Mouse (Mus musculus) liver, embryonic 15.5 days (tissue): Measurements from ENCODE around the gene Gm45713. TPM values are rescaled to one million over a fixed set of nuclear protein-coding genes. Genes with fewer than 3 reads are reported as not detected.

ENCODE experiments used
- ATAC-seq: fragments of 200-750 bp; cut with Nextera tagmentation; 2 replicates; pipeline ENCODE4 v1.8.0; 2017; ENCODE audit warnings: moderate number of reproducible peaks, mild to moderate bottlenecking, moderate library complexity; ENCODE audit not compliant: insufficient read depth
- H3K27ac ChIP-seq: fragments of 300-500 bp; sonication (generic); replicated peaks from 2 replicates; pipeline ENCODE4 v1.5.1; 2015; ENCODE audit warnings: mild to moderate bottlenecking, inconsistent platforms
- H3K27me3 ChIP-seq: fragments of 300-500 bp; sonication (generic); 2 replicates; pipeline ENCODE4 v1.6.1; 2015; ENCODE audit warnings: mild to moderate bottlenecking, inconsistent platforms
- H3K36me3 ChIP-seq: fragments of 300-500 bp; sonication (generic); replicated peaks from 2 replicates; pipeline ENCODE4 v1.6.1; 2015; ENCODE audit warnings: moderate library complexity, mild to moderate bottlenecking, inconsistent platforms
- H3K4me1 ChIP-seq: fragments of 300-500 bp; sonication (generic); replicated peaks from 2 replicates; pipeline ENCODE4 v1.6.1; 2015; ENCODE audit warnings: inconsistent platforms
- H3K4me2 ChIP-seq: fragments of 300-500 bp; sonication (generic); 2 replicates; pipeline ENCODE4 v1.6.1; 2015; ENCODE audit warnings: moderate library complexity, mild to moderate bottlenecking, inconsistent platforms
- H3K4me3 ChIP-seq: fragments of 300-500 bp; sonication (generic); replicated peaks from 2 replicates; pipeline ENCODE4 v1.5.1; 2015; ENCODE audit warnings: mild to moderate bottlenecking, inconsistent platforms
- H3K9ac ChIP-seq: fragments of 300-500 bp; sonication (generic); 2 replicates; pipeline ENCODE4 v1.6.1; 2015; ENCODE audit warnings: moderate library complexity, mild to moderate bottlenecking, inconsistent platforms
- H3K9me3 ChIP-seq: fragments of 300-500 bp; sonication (generic); replicated peaks from 2 replicates; pipeline ENCODE4 v1.6.1; 2016; ENCODE audit warnings: inconsistent platforms
- WGBS: fragments of 180-500 bp; shearing (Covaris S2); methylation state at CpG from one replicate; pipeline ENCODE4 v1.1.7; 2015; ENCODE audit warnings: mixed read lengths; ENCODE audit not compliant: insufficient replicate concordance; 5-methylcytosine and 5-hydroxymethylcytosine counted together
- polyA plus RNA-seq: library from polyadenylated mRNA; unstranded; fragments of >200 nt; fragmentation: Nextera tagmentation; extraction: Ambion mirVana; gene quantifications from 2 replicates; pipeline ENCODE4 v1.2.1, GENCODE M21; 2015

Gm45713 gene
- polyA plus RNA-seq, 1 experiment from 2014 or later, result not detected

DNA sequence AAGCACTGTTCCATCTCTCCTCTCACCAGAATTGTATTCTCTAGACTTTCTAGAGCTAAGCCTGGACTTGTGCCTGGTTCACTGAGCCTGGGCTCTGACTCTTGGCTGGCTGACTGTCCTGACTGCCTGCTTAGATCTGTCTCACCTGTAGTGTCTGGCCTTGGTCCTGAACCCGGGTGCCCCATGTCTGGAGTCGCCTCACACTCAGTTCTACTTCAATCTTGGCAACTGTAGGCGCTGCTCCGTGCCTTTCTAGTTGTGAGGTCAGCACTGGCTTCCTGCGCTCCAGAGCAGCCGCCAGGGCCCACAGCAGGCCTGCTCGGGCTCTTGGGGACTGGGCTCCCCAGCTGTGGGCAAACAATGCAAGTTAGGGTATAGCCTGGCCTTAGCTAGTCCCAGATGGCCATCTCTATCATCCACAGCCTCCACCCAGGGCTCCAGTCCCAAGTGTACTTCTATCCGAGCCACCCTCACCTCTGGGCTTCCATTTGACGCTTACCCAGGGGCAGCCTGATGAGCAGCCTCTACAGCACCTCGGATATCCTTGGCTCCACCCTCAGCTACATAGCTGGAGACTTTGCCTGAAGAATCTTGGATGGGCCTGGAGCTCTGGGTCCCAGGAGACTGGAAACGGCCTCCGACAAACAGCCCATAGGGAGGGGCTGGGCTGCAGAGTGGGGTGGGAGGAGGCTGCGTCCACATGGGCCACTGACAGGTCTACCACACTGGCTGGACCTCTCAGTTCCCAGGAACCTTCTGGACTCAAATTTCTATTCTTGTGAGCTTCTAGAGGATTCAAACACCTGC is 8.5 kb upstream of the Gm45713 start:
- H3K4me3 ChIP-seq, result no peak overlapping the region
- H3K27me3 ChIP-seq, result no peaks in the 10 kb centered on the region
- H3K27ac ChIP-seq, result no peak overlapping the region
- H3K4me1 ChIP-seq, result peaks cover 17% of the 10 kb centered on the region; the same call in 1 of the 2 replicates
- H3K36me3 ChIP-seq, result peaks cover 49% of the 10 kb centered on the region
- no peak overlapping the region for H3K4me2 ChIP-seq
- WGBS, result 77% methylated on average over 13 of the region's 13 CpGs
- no peak overlapping the region for H3K9ac ChIP-seq
- ATAC-seq, result no peak
- no peaks in the 10 kb centered on the region for H3K9me3 ChIP-seq

DNA sequence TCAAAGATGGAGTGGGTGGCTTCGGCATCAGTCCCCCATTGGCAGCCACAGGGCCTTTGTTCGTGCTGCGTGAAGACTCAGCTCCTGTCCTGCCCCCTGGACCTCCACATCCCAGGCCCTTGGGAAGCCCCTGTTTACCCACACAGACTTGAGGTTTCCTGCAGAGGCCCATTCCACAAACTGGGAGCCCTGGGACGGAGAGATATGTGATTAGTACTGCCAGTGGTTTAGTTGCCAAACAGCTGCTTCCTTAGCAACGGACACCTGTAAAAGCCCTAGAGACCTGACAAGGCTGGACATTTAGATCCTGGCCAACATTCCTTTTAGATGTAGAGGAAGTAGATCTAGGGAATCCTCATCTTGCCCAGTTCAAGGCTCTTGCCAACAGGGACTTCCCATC is 5.9 kb upstream of the Gm45713 start:
- ATAC-seq, result no peak
- H3K4me2 ChIP-seq, result no peak overlapping the region
- no peak overlapping the region for H3K27ac ChIP-seq
- H3K36me3 ChIP-seq, result peaks cover 48% of the 10 kb centered on the region
- H3K27me3 ChIP-seq, result no peaks in the 10 kb centered on the region
- no peak overlapping the region for H3K9ac ChIP-seq
- peaks cover 26% of the 10 kb centered on the region for H3K4me1 ChIP-seq
- H3K4me3 ChIP-seq, result no peak overlapping the region
- WGBS, result 76% methylated on average over 5 of the region's 5 CpGs
- no peaks in the 10 kb centered on the region for H3K9me3 ChIP-seq

DNA sequence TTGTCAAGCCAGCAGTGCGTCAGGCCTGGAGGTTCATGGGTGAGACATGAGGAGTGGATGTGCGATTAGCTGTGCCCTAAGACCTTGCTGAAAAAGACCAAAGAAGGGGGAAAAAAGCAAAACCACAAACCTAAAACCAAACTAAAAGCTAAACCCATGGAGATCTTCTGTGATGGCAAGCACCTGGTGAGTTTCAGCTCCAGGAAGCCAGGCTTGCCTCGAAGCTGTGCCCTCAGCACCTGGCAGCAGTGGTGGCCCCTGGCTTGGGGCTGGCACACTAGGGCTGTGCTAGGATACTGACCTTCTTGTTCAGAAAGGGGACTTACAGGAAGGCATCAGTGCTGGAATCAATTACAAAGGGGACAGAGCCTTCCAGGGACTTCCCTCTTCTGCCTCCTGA is 5.3 kb upstream of the Gm45713 start:
- H3K36me3 ChIP-seq, result peaks cover 42% of the 10 kb centered on the region
- no peak for ATAC-seq
- H3K27me3 ChIP-seq, result no peaks in the 10 kb centered on the region
- H3K4me2 ChIP-seq, result no peak overlapping the region
- H3K9ac ChIP-seq, result no peak overlapping the region
- peaks cover 32% of the 10 kb centered on the region for H3K4me1 ChIP-seq
- WGBS, result 83% methylated on average over 3 of the region's 3 CpGs
- no peak overlapping the region for H3K4me3 ChIP-seq
- no peaks in the 10 kb centered on the region for H3K9me3 ChIP-seq
- H3K27ac ChIP-seq, result no peak overlapping the region

DNA sequence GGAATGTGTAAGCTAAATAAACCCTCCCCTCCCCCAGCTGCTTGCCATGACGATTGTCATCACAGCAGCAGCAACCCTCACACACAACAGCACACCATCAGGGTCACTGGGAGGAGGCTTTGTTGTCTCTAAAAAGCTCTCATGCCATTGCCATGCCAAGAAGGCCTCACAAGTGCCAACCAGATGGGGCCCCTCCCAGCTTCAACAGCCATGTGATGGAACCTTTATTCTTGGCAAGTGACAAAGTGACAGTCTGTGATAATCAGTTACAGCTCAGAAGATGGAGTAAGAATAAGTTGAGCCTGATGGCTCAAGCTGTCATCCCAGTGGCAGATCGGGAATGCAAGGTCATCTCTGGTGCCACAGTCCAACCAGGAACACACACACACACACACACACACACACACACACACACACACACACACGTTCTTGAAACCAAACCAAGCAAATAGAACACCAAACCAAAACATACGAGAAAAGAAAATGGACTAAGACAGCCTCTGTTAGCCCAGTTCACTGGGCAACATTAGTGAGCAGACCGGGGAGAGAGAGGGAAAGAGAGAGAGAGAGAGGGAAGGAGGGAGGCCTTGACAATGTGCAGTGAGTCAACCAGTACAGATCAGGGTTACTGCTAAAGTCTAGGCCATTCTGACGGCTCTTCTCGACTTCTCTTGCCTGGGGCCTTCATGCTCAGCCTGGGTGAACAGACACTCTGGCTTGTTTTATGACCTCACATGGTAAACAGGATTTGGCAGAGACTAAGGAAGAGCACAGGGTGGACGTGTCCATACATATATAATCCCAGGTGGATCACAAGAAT is 4.1 kb upstream of the Gm45713 start:
- Histone ChIP-seq H3K27ac (no peak overlapping the region; the same call in 1 of the 2 replicates), H3K9me3 (no peaks in the 10 kb centered on the region), H3K4me1 (peaks cover 41% of the 10 kb centered on the region), H3K4me2 (no peak overlapping the region), H3K4me3 (no peak overlapping the region), H3K36me3 (peaks cover 31% of the 10 kb centered on the region), H3K27me3 (no peaks in the 10 kb centered on the region), H3K9ac (no peak overlapping the region)
- ATAC-seq, result no peak
- WGBS, result 63% methylated on average over 8 of the region's 8 CpGs

DNA sequence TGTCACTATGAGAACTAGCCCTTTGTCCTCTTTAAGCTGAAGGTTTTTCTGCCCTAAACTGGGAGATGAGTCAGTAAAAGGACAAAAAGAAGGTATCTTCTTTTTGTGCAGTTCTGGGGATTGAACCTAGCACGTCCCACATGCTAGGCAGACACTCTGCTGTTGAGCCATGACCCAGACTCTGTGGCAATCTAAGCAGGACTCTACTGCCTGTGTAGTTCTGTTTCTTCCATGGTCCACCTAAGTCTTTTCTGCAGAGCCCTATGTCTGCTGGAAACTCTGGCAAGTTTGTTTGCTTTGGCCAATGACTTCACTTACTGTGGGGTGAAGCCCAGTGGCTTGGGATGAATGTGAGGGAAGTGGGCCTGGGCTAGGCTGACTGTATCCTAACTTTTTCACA is 2.4 kb upstream of the Gm45713 start:
- Histone ChIP-seq H3K9ac (no peak overlapping the region), H3K27ac (0 out of 2 replicates have a peak overlapping the region, but pooled peaks have one; percentile 79), H3K36me3 (peaks cover 20% of the 10 kb centered on the region), H3K9me3 (no peaks in the 10 kb centered on the region), H3K27me3 (no peaks in the 10 kb centered on the region), H3K4me2 (no peak overlapping the region), H3K4me3 (no peak overlapping the region), H3K4me1 (peaks cover 56% of the 10 kb centered on the region)
- WGBS, result 59% methylated on average over 1 of the region's 1 CpGs
- no peak for ATAC-seq

DNA sequence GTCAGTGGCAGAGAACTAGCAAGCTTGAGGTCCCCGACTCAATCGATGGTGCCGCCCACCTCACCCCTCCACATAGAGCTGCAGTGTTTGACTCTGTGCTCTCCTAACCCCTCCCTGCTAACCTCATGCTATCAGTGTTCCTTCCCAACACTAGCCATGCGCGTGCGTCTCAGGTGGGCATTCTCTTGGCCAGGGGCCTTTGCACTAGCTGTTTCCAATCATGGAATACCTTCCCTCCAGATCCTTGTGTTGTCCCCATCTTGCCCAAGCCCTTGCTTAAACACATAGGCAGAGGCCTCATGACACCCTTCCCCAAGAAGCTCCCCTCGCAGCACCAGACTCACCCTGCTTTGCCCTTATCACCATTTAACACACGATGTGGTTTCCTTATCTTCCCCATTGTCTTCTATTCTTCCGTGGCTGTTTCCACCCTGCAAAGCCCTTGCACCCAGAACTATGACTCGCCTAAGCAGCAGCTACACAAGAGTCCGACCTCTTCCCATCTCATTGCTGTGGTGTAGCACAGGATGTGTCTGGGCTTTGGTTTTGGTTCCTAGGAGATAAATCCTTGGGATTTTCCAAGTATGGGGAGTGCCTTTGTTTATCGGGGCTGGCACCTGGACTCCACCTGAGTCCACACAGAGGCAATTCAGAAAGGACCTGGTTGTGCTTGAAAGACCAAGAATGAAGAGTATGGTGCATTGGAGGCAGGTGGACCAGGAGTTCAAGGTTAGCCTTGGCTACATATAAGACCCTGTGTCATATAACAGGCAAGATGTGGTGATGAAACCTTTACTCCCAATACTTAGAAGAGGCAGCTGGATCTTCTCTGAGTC is 1.4 kb upstream of the Gm45713 start:
- 12% methylated on average over 12 of the region's 12 CpGs for WGBS
- peaks cover 56% of the 10 kb centered on the region for H3K4me1 ChIP-seq
- 0 out of 2 replicates have a peak overlapping the region, but pooled peaks have one; percentile 12 for H3K4me3 ChIP-seq
- ATAC-seq, result peak; percentile 53
- peak overlapping the region; percentile 95 for H3K4me2 ChIP-seq
- peaks cover 14% of the 10 kb centered on the region for H3K36me3 ChIP-seq
- H3K27me3 ChIP-seq, result no peaks in the 10 kb centered on the region
- peak overlapping the region; percentile 79 for H3K27ac ChIP-seq
- H3K9ac ChIP-seq, result no peak overlapping the region; the same call in 1 of the 2 replicates
- no peaks in the 10 kb centered on the region for H3K9me3 ChIP-seq

DNA sequence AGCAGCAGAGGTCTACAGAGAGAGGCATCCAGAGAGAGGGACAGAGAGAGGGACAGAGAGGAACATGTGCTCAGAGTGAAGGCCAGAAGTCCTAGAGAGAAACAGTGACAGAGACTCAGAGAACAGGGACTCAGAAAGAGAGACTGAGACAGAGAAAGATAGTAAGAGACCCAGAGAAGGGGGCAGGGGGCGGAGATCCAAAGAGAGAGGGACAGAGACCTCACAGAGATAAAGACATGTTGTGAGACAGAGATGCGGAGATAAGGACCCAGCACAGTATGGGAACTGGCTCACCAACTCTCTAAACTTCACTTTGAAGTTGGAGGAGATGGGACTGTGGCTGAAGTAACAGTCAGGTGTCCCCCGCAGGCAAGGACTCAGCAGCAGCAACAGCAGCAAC is 661 bp downstream of the Gm45713 start:
- Histone ChIP-seq H3K4me2 (peak overlapping the region; percentile 95), H3K36me3 (peaks cover 6% of the 10 kb centered on the region), H3K27me3 (no peaks in the 10 kb centered on the region), H3K4me3 (peak overlapping the region; percentile 77), H3K9ac (peak overlapping the region; percentile 76), H3K27ac (peak overlapping the region; percentile 79), H3K4me1 (peaks cover 56% of the 10 kb centered on the region), H3K9me3 (no peaks in the 10 kb centered on the region)
- 27% methylated on average over 3 of the region's 3 CpGs for WGBS
- ATAC-seq, result peak; percentile 6; the same call in 1 of the 2 replicates

DNA sequence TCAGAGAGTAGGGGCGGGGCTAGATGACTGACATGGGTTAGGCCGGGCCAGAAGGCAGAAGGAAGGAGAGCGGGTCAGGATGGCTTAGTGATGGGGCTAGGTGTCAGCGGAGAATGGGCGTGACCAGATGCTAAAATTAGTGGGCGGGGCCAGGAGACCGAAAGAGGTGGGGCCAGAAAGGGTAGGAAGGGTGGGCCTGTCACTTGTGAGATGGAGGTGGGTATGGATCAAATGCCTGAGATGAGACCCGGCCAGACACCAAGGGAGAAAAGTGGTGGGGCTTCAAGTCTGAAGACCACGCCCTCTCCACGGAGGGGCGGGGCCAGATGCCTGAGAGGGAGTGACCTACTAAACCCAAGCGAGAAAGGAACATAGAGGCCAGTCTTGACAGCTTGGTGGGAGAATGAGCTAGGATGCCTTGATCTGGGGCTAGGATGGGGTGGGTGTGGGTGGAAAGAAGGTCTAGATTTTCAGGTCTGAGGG is 1.4 kb downstream of the Gm45713 start:
- ATAC-seq, result peak; percentile 27
- Histone ChIP-seq H3K4me2 (peak overlapping the region; percentile 95), H3K27me3 (no peaks in the 10 kb centered on the region), H3K9ac (peak overlapping the region; percentile 30; the same call in 1 of the 2 replicates), H3K4me1 (peaks cover 60% of the 10 kb centered on the region), H3K36me3 (peaks cover 6% of the 10 kb centered on the region), H3K9me3 (no peaks in the 10 kb centered on the region), H3K4me3 (peak overlapping the region; percentile 77), H3K27ac (peak overlapping the region; percentile 79)
- 5% methylated on average over 12 of the region's 12 CpGs for WGBS

DNA sequence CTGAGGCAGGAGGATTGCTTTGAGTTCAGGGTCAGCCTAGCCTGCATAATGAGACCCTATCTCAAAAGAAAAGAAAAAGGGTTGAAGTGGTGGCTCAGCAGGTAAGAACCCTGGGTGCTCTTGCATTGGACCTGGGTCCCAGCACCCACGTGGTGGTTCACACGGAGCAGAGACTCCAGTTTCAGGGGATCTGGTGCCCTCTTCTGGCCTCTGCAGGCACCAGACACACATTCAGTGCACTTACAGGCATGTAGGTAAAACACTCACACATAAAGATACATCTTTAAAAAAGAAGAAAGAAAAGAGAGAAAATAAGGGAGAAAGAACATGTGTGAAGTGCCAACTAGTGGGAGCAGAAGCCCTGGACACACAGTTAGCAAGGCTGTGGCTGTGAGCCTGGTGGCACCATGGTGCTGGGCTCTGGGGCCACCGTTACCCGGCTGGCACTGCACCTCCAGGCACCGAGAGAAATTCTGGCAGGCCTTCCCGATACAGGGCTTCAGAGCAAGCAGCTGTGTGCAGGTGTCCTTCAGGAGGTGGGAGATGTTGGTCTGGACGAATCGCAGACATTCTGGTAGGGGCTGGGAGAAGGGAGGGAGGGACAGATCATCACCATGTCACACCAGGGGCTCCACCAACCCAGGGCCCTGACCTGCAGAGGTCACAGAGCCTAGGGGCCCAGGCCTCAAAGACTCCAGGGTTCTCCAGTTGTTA is 2.4 kb downstream of the Gm45713 start:
- no peak overlapping the region for H3K4me2 ChIP-seq

DNA sequence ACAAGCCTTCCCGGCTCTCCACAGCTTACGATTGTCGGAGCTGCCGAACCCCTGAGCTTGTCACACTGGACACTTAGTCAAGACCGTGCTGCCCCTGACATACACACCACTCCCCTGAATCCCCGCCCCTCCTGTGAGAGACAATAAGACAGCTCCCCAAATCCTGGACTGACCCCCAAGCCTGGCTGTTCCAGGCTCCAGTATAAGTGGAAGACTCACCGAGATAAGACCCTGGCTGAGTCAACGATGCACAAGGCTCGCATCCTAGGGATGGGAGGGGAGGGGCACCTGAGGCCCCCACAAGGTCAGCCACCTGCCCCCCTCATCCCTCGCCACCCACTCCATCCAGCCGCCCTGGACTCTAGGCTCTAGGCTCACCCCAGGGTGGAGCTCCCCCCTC is 4.2 kb downstream of the Gm45713 start:
- H3K27ac ChIP-seq, result no peak overlapping the region
- peaks cover 54% of the 10 kb centered on the region for H3K4me1 ChIP-seq
- no peak overlapping the region for H3K9ac ChIP-seq
- no peaks in the 10 kb centered on the region for H3K9me3 ChIP-seq
- WGBS, result 74% methylated on average over 11 of the region's 11 CpGs
- peaks cover 14% of the 10 kb centered on the region for H3K36me3 ChIP-seq
- no peak overlapping the region for H3K4me2 ChIP-seq
- H3K27me3 ChIP-seq, result no peaks in the 10 kb centered on the region
- ATAC-seq, result no peak
- H3K4me3 ChIP-seq, result no peak overlapping the region

More for the DNA sequence above, 2.4 kb downstream of the Gm45713 start:
- no peak overlapping the region for H3K27ac ChIP-seq
- H3K4me3 ChIP-seq, result no peak overlapping the region
- H3K9me3 ChIP-seq, result no peaks in the 10 kb centered on the region
- H3K4me1 ChIP-seq, result peaks cover 60% of the 10 kb centered on the region
- no peak for ATAC-seq
- H3K36me3 ChIP-seq, result peaks cover 6% of the 10 kb centered on the region
- H3K27me3 ChIP-seq, result no peaks in the 10 kb centered on the region
- no peak overlapping the region for H3K9ac ChIP-seq
- WGBS, result 78% methylated on average over 8 of the region's 8 CpGs
